Mouse (Mus musculus): ENCODE measurements at regions not wholly inside any gene's neighbourhood (a gene's known extent, or its start where the extent isn't known, plus 50 kb on each side); places are given as distances from the start of the nearest gene placed in this dataset.

GRCm38 (mm10) chr12:107127591-107127990 is 360.8 kb upstream of the 3110018I06Rik start:
- TF ChIP-seq POLR2A (IDR thresholded peaks at IDR 0.05; ENCODE audit: control insufficient read depth, low read depth, low read length) (no peak), CTCF (IDR thresholded peaks at IDR 0.05; ENCODE audit: control insufficient read depth, insufficient read depth, insufficient replicate concordance, low read depth, low read length) (no peak)

Measured in testis, adult 2 months (tissue).